Mouse (Mus musculus): ENCODE results near the gene Wdr25. TPM values are rescaled to one million over a fixed set of nuclear protein-coding genes. Genes with fewer than 3 reads are reported as not detected.

The Wdr25 gene
- total RNA-seq, 1 experiment = 14.9 TPM

GRCm38 (mm10) chr12:109058660-109059059 is 165.2 kb downstream of the Wdr25 start:
- Histone ChIP-seq H3K36me3 (ENCODE audit: control insufficient read depth, insufficient read depth, low read length, poor library complexity, severe bottlenecking) (no peaks in the 10 kb centered on the region), H3K4me3 (ENCODE audit: insufficient read depth in 1 of 2, low read depth in 1 of 2, low read length in 2 of 2, poor library complexity in 1 of 2, severe bottlenecking in 1 of 2) (no peak overlapping the region), H3K9ac (ENCODE audit: insufficient read depth, low read depth, low read length, poor library complexity, severe bottlenecking) (no peak overlapping the region), H3K9me3 (ENCODE audit: control insufficient read depth, insufficient read depth, low read depth, low read length) (no peaks in the 10 kb centered on the region), H3K27ac (ENCODE audit: insufficient read depth, low read depth, low read length, poor library complexity, severe bottlenecking) (no peak overlapping the region), H3K4me1 (ENCODE audit: control insufficient read depth in 2 of 2, insufficient read depth in 2 of 2, low read length in 2 of 2, poor library complexity in 1 of 2) (no peaks in the 10 kb centered on the region)
- in situ Hi-C loops (cut with MboI; ENCODE audit: low sequenced_read_pairs in 2 of 2, unreplicated experiment in 2 of 2) = no loop called here
- TF ChIP-seq MAFK (IDR thresholded peaks at IDR 0.05; ENCODE audit: insufficient read depth, low read depth, low read length) (no peak), ZC3H11A (IDR thresholded peaks at IDR 0.05; ENCODE audit: borderline replicate concordance, low read depth, low read length) (no peak), HCFC1 (IDR thresholded peaks at IDR 0.05; ENCODE audit: borderline replicate concordance, insufficient read depth, low read length) (no peak), CHD2 (IDR thresholded peaks at IDR 0.05; ENCODE audit: low read depth, low read length) (no peak), ZNF384 (IDR thresholded peaks at IDR 0.05; ENCODE audit: low read depth, low read length) (no peak)
- DNase-seq (ENCODE audit: low read depth, low spot score) = no peak

- TF ChIP-seq MAFK (IDR thresholded peaks at IDR 0.05; ENCODE audit: insufficient read depth, low read depth, low read length) = no peak
- peak; percentile 37; the same call in 1 of the 2 replicates for TF ChIP-seq HCFC1 (IDR thresholded peaks at IDR 0.05; ENCODE audit: borderline replicate concordance, insufficient read depth, low read length)
- no peak for TF ChIP-seq ZC3H11A (IDR thresholded peaks at IDR 0.05; ENCODE audit: borderline replicate concordance, low read depth, low read length)
- TF ChIP-seq CHD2 (IDR thresholded peaks at IDR 0.05; ENCODE audit: low read depth, low read length) = no peak
- no peak for TF ChIP-seq ZNF384 (IDR thresholded peaks at IDR 0.05; ENCODE audit: low read depth, low read length)
- no peak overlapping the region for H3K27ac ChIP-seq (ENCODE audit: insufficient read depth, low read depth, low read length, poor library complexity, severe bottlenecking)
- no peak for DNase-seq (ENCODE audit: low read depth, low spot score)
Observed at GRCm38 (mm10) chr12:109067561-109068135, 174.2 kb downstream of the Wdr25 start.

GRCm38 (mm10) chr12:109068167-109068653 is 174.8 kb downstream of the Wdr25 start, which contains the start of gene Begain:
Gene Begain, minus strand, starts transcription at chr12:109068217.
- Histone ChIP-seq H3K36me3 (ENCODE audit: control insufficient read depth, insufficient read depth, low read length, poor library complexity, severe bottlenecking) (no peaks in the 10 kb centered on the region), H3K9me3 (ENCODE audit: control insufficient read depth, insufficient read depth, low read depth, low read length) (no peaks in the 10 kb centered on the region), H3K4me3 (ENCODE audit: insufficient read depth in 1 of 2, low read depth in 1 of 2, low read length in 2 of 2, poor library complexity in 1 of 2, severe bottlenecking in 1 of 2) (peak within 1 kb of the TSS; percentile 73 to 74), H3K27ac (ENCODE audit: insufficient read depth, low read depth, low read length, poor library complexity, severe bottlenecking) (no peak within 1 kb of the TSS), H3K4me1 (ENCODE audit: control insufficient read depth in 2 of 2, insufficient read depth in 2 of 2, low read length in 2 of 2, poor library complexity in 1 of 2) (peaks cover 0 to 2% of the 10 kb centered on the region in 2 experiments; a peak in 1 of 4 replicates), H3K9ac (ENCODE audit: insufficient read depth, low read depth, low read length, poor library complexity, severe bottlenecking) (peak within 1 kb of the TSS; percentile 59)
- DNase-seq (ENCODE audit: low read depth, low spot score) = no peak
- in situ Hi-C loops (cut with MboI; ENCODE audit: low sequenced_read_pairs in 2 of 2, unreplicated experiment in 2 of 2) = no loop called here
- TF ChIP-seq HCFC1 (IDR thresholded peaks at IDR 0.05; ENCODE audit: borderline replicate concordance, insufficient read depth, low read length) = no peak
- no peak for TF ChIP-seq ZC3H11A (IDR thresholded peaks at IDR 0.05; ENCODE audit: borderline replicate concordance, low read depth, low read length)
- no peak for TF ChIP-seq CHD2 (IDR thresholded peaks at IDR 0.05; ENCODE audit: low read depth, low read length)
- no peak for TF ChIP-seq ZNF384 (IDR thresholded peaks at IDR 0.05; ENCODE audit: low read depth, low read length)
- no peak for TF ChIP-seq MAFK (IDR thresholded peaks at IDR 0.05; ENCODE audit: insufficient read depth, low read depth, low read length)

More at GRCm38 (mm10) chr12:109067561-109068135, 174.2 kb downstream of the Wdr25 start:
- Histone ChIP-seq H3K4me1 (ENCODE audit: control insufficient read depth in 2 of 2, insufficient read depth in 2 of 2, low read length in 2 of 2, poor library complexity in 1 of 2) (peaks cover 0 to 2% of the 10 kb centered on the region in 2 experiments; a peak in 1 of 4 replicates), H3K4me3 (ENCODE audit: insufficient read depth in 1 of 2, low read depth in 1 of 2, low read length in 2 of 2, poor library complexity in 1 of 2, severe bottlenecking in 1 of 2) (peak overlapping the region; percentile 73 to 74), H3K36me3 (ENCODE audit: control insufficient read depth, insufficient read depth, low read length, poor library complexity, severe bottlenecking) (no peaks in the 10 kb centered on the region), H3K9me3 (ENCODE audit: control insufficient read depth, insufficient read depth, low read depth, low read length) (no peaks in the 10 kb centered on the region), H3K9ac (ENCODE audit: insufficient read depth, low read depth, low read length, poor library complexity, severe bottlenecking) (peak overlapping the region; percentile 59)
- in situ Hi-C loops (cut with MboI; ENCODE audit: low sequenced_read_pairs in 2 of 2, unreplicated experiment in 2 of 2) = no loop called here

- Histone ChIP-seq H3K9me3 (ENCODE audit: control insufficient read depth, insufficient read depth, low read depth, low read length) (no peaks in the 10 kb centered on the region), H3K9ac (ENCODE audit: insufficient read depth, low read depth, low read length, poor library complexity, severe bottlenecking) (no peak overlapping the region), H3K4me3 (ENCODE audit: insufficient read depth in 1 of 2, low read depth in 1 of 2, low read length in 2 of 2, poor library complexity in 1 of 2, severe bottlenecking in 1 of 2) (peak overlapping the region in 1 of 2 experiments; percentile 72; a peak in 2 of 4 replicates), H3K27ac (ENCODE audit: insufficient read depth, low read depth, low read length, poor library complexity, severe bottlenecking) (no peak overlapping the region), H3K4me1 (ENCODE audit: control insufficient read depth in 2 of 2, insufficient read depth in 2 of 2, low read length in 2 of 2, poor library complexity in 1 of 2) (peaks cover 0 to 5% of the 10 kb centered on the region in 2 experiments; a peak in 1 of 4 replicates), H3K36me3 (ENCODE audit: control insufficient read depth, insufficient read depth, low read length, poor library complexity, severe bottlenecking) (no peaks in the 10 kb centered on the region)
- no peak for DNase-seq (ENCODE audit: low read depth, low spot score)
- in situ Hi-C loops (cut with MboI; ENCODE audit: low sequenced_read_pairs in 2 of 2, unreplicated experiment in 2 of 2) = no loop called here
- TF ChIP-seq CHD2 (IDR thresholded peaks at IDR 0.05; ENCODE audit: low read depth, low read length) (no peak), HCFC1 (IDR thresholded peaks at IDR 0.05; ENCODE audit: borderline replicate concordance, insufficient read depth, low read length) (no peak), ZC3H11A (IDR thresholded peaks at IDR 0.05; ENCODE audit: borderline replicate concordance, low read depth, low read length) (no peak), ZNF384 (IDR thresholded peaks at IDR 0.05; ENCODE audit: low read depth, low read length) (no peak), MAFK (IDR thresholded peaks at IDR 0.05; ENCODE audit: insufficient read depth, low read depth, low read length) (no peak)
Observed at GRCm38 (mm10) chr12:109068738-109069137, 175.3 kb downstream of the Wdr25 start.
